Mouse (Mus musculus): Measurements from ENCODE around the gene Bscl2. TPM values are rescaled to one million over a fixed set of nuclear protein-coding genes. Genes with fewer than 3 reads are reported as not detected.
"Not testable (repeated sequence)": the region's sequence is repeated elsewhere in the genome, so short reads cannot be mapped to it uniquely, and the experiment has no call there.

Gene Bscl2
- polyA plus RNA-seq, 1 experiment = 204 TPM

DNA sequence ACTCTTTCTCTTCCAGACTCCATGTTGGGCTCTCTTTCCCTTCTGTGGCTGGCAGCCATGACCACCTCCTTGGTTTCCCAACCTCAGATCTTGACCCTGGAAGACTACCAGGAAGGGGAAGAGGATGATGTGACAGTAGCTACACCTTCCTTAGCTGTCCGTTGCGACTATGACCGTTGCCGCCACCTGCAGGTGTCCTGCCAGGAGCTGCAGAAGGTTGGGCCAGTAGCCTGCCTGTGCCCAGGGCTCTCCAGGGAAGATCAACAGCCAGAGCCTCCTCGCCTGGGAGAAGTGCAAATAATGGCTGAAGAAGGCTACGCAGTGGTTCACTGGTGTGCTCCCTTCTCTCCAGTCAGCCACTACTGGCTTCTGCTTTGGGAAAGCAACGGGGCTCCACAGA lies 14.4 kb downstream of the Bscl2 start:
- no peak overlapping the region for H3K4me3 ChIP-seq (ENCODE audit: insufficient read depth, low read depth, low read length)
- no peaks in the 10 kb centered on the region for H3K27me3 ChIP-seq (replicated peaks; ENCODE audit: control insufficient read depth, insufficient read depth, low read length)
- TF ChIP-seq CTCF (conservative IDR thresholded peaks at IDR 0.05; ENCODE audit: insufficient read depth, insufficient read length, low read depth, low read length) (0 out of 2 replicates have a peak, but pooled peaks have one; percentile 22), POLR2A (IDR thresholded peaks at IDR 0.05; ENCODE audit: low read depth, low read length) (no peak)
- no peak overlapping the region for H3K27ac ChIP-seq (ENCODE audit: insufficient read depth, low read depth, low read length)
- no peak for DNase-seq
- H3K36me3 ChIP-seq (ENCODE audit: control insufficient read depth, insufficient read depth, low read length) = peaks cover under 1% of the 10 kb centered on the region; the same call in 1 of the 2 replicates
- no peaks in the 10 kb centered on the region for H3K4me1 ChIP-seq (ENCODE audit: control insufficient read depth, insufficient read depth, low read length)
- 68% methylated on average over 7 of the region's 7 CpGs for WGBS

DNA sequence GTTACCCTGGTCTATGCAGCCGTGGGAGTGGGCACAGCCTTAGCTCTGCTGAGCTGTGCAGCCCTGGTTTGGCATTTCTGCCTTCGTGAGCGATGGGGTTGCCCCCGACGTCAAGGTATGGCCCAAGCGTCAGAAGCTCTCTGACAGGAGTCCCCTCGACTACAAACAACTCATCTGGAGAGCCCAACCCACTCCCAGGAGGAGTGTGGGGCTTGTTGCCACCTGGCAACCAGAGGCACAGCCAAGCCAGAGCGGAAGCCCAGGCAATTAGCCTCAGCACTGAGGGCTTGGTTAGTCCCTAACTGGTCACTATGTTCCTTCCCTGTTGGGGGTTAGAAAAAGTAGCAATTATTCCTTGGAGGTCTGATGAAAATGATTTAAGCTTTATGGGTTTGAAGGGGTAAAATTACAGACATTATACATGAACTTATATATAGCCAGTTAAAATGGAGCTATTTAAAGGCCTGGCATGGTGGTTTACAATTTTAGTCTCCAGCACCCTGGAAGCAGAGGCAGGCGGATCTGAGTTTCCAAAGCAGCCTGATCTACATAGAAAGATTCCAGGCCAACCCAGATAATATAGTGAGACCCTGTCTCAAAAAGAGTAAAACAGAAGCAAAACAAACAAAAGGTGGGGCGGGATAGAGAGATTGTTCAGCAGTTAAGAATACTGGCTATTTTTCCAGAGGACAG lies 15.1 kb downstream of the Bscl2 start:
- TF ChIP-seq CTCF (conservative IDR thresholded peaks at IDR 0.05; ENCODE audit: insufficient read depth, insufficient read length, low read depth, low read length) (no peak), POLR2A (IDR thresholded peaks at IDR 0.05; ENCODE audit: low read depth, low read length) (no peak)
- Histone ChIP-seq H3K4me3 (ENCODE audit: insufficient read depth, low read depth, low read length) (no peak overlapping the region), H3K27me3 (replicated peaks; ENCODE audit: control insufficient read depth, insufficient read depth, low read length) (no peaks in the 10 kb centered on the region), H3K27ac (ENCODE audit: insufficient read depth, low read depth, low read length) (no peak overlapping the region), H3K4me1 (ENCODE audit: control insufficient read depth, insufficient read depth, low read length) (no peaks in the 10 kb centered on the region), H3K36me3 (ENCODE audit: control insufficient read depth, insufficient read depth, low read length) (no peaks in the 10 kb centered on the region)
- no peak for DNase-seq
- WGBS = 67% methylated on average over 10 of the region's 10 CpGs

DNA sequence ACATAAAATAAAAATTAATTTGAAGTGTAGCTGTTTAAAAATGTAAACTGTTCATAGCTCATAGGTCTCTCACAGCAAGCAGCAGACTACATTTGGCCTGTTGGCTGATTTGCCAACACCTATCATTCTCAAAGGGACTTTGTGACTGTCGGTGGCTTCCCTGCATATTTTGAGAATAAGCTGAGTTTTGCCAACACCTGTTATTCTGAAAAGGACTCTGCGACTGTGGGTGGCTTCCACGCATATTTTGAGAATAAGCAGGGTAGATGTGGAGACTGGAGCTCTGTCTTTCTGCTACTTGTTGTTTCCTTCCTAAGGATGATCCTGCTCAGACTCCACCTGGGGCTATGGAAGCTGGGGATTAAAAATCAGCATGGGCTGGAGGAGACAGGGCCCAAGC lies 15.8 kb downstream of the Bscl2 start:
- H3K36me3 ChIP-seq (ENCODE audit: control insufficient read depth, insufficient read depth, low read length) = no peaks in the 10 kb centered on the region
- no peak overlapping the region for H3K4me3 ChIP-seq (ENCODE audit: insufficient read depth, low read depth, low read length)
- H3K4me1 ChIP-seq (ENCODE audit: control insufficient read depth, insufficient read depth, low read length) = no peaks in the 10 kb centered on the region
- no peak for DNase-seq
- no peak overlapping the region for H3K27ac ChIP-seq (ENCODE audit: insufficient read depth, low read depth, low read length)
- no peaks in the 10 kb centered on the region for H3K27me3 ChIP-seq (replicated peaks; ENCODE audit: control insufficient read depth, insufficient read depth, low read length)
- TF ChIP-seq CTCF (conservative IDR thresholded peaks at IDR 0.05; ENCODE audit: insufficient read depth, insufficient read length, low read depth, low read length) = no peak
- WGBS = 76% methylated on average over 3 of the region's 3 CpGs

DNA sequence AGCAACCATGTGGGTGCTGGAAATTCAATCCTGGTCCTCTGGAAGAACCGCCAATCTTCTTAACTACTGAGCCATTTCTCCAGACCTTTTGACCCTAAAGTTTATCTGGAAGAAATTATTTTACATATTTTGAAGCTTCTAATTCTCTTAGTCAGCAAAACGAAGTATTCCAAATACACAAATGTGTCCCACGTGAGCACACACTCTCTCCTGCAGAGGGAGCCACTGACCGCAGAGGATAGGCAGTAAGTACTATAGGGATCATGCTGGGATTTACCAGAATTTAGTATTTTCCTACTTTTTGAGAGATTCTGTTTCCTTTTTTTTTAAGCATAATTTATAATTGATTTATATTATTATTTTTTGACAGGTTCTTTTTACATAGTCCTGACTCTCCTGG lies 20.4 kb downstream of the Bscl2 start:
- TF ChIP-seq CTCF (conservative IDR thresholded peaks at IDR 0.05; ENCODE audit: insufficient read depth, insufficient read length, low read depth, low read length) (peak; percentile 86), POLR2A (IDR thresholded peaks at IDR 0.05; ENCODE audit: low read depth, low read length) (no peak)
- H3K36me3 ChIP-seq (ENCODE audit: control insufficient read depth, insufficient read depth, low read length) = no peaks in the 10 kb centered on the region
- H3K4me3 ChIP-seq (ENCODE audit: insufficient read depth, low read depth, low read length) = no peak overlapping the region
- H3K27ac ChIP-seq (ENCODE audit: insufficient read depth, low read depth, low read length) = no peak overlapping the region
- 26% methylated on average over 4 of the region's 4 CpGs for WGBS
- no peaks in the 10 kb centered on the region for H3K4me1 ChIP-seq (ENCODE audit: control insufficient read depth, insufficient read depth, low read length)
- H3K27me3 ChIP-seq (replicated peaks; ENCODE audit: control insufficient read depth, insufficient read depth, low read length) = no peaks in the 10 kb centered on the region
- DNase-seq = peak; percentile 66

DNA sequence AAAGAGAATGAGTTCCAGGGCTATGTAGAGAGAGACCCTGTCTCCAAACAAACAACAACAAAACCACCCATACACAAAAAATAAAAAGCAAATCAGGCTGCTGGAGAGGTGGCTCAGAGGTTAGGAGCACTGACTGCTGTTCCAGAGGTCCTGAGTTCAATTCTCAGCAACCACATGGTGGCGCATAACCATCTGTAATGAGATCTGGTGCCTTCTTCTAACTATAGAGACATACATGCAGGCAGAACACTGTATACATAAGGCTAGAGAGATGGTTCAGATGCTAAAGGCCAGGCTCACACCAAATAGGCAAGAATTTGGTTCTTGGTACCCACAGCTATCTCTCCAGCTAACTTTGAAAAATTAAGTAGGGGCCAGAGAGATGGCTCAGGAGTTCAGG lies 21.8 kb downstream of the Bscl2 start:
- Histone ChIP-seq H3K4me3 (ENCODE audit: insufficient read depth, low read depth, low read length) (no peak overlapping the region), H3K36me3 (ENCODE audit: control insufficient read depth, insufficient read depth, low read length) (no peaks in the 10 kb centered on the region), H3K27me3 (replicated peaks; ENCODE audit: control insufficient read depth, insufficient read depth, low read length) (no peaks in the 10 kb centered on the region), H3K27ac (ENCODE audit: insufficient read depth, low read depth, low read length) (no peak overlapping the region), H3K4me1 (ENCODE audit: control insufficient read depth, insufficient read depth, low read length) (no peaks in the 10 kb centered on the region)
- peak; percentile 47 for DNase-seq
- WGBS = 27% methylated on average over 1 of the region's 1 CpGs
- TF ChIP-seq POLR2A (IDR thresholded peaks at IDR 0.05; ENCODE audit: low read depth, low read length) (no peak), CTCF (conservative IDR thresholded peaks at IDR 0.05; ENCODE audit: insufficient read depth, insufficient read length, low read depth, low read length) (peak; percentile 35; the same call in 1 of the 2 replicates)

DNA sequence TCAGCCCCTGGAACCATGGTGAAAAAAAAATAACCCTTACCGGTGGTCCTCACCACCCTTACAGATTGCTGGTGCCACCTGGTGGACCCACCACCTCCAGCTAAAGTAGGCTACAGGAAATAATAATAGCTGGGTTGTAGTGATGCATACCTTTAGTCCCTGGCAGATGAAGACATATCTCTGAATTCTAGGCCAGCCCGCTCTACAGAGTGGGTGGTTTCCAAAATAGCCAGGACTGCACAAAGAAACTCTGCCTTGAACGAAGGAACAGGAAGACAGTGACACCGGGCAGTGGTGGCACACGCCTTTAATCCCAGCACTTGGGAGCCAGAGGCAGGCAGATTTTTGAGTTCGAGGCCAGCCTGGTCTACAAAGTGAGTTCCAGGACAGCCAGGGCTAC lies 27.0 kb downstream of the Bscl2 start:
- Histone ChIP-seq H3K27ac (ENCODE audit: insufficient read depth, low read depth, low read length) (no peak overlapping the region), H3K27me3 (replicated peaks; ENCODE audit: control insufficient read depth, insufficient read depth, low read length) (no peaks in the 10 kb centered on the region), H3K4me3 (ENCODE audit: insufficient read depth, low read depth, low read length) (no peak overlapping the region), H3K4me1 (ENCODE audit: control insufficient read depth, insufficient read depth, low read length) (no peaks in the 10 kb centered on the region), H3K36me3 (ENCODE audit: control insufficient read depth, insufficient read depth, low read length) (no peaks in the 10 kb centered on the region)
- WGBS = 83% methylated on average over 6 of the region's 6 CpGs
- no peak for TF ChIP-seq POLR2A (IDR thresholded peaks at IDR 0.05; ENCODE audit: low read depth, low read length)
- no peak for TF ChIP-seq CTCF (conservative IDR thresholded peaks at IDR 0.05; ENCODE audit: insufficient read depth, insufficient read length, low read depth, low read length)
- DNase-seq = no peak

DNA sequence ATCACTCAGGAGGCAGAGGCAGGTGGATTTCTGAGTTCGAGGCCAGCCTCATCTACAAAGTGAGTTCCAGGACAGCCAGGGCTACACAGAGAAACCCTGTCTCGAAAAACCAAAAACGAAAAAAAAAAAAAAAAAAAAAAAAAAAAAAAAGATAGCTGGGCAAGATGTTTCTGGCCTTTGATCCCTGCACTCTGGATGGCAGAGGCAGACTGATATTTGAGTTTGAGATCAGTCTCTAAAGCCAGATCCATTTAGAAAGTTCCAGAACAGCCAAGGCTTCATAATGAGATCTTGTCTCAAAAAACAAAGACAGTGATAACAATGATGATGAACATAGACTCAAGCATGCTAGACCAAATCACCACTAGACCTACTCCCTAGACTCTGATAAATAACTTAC lies 33.1 kb downstream of the Bscl2 start:
- WGBS = 67% methylated on average over 3 of the region's 3 CpGs
- H3K4me1 ChIP-seq (ENCODE audit: control insufficient read depth, insufficient read depth, low read length); DNase-seq; H3K27me3 ChIP-seq (replicated peaks; ENCODE audit: control insufficient read depth, insufficient read depth, low read length); H3K27ac ChIP-seq (ENCODE audit: insufficient read depth, low read depth, low read length); H3K36me3 ChIP-seq (ENCODE audit: control insufficient read depth, insufficient read depth, low read length); H3K4me3 ChIP-seq (ENCODE audit: insufficient read depth, low read depth, low read length): not testable (repeated sequence)
